Mouse (Mus musculus): ENCODE results near the gene Vwa5a. TPM values are rescaled to one million over a fixed set of nuclear protein-coding genes. Genes with fewer than 3 reads are reported as not detected.

Vwa5a gene
- polyA plus RNA-seq, 1 experiment, result 9.3 TPM

GRCm38 (mm10) chr9:38792689-38793088, 74.6 kb downstream of the Vwa5a start:
- no peaks in the 10 kb centered on the region for H3K4me1 ChIP-seq (ENCODE audit: control insufficient read depth, insufficient read depth, low read length)
- no peak overlapping the region for H3K4me3 ChIP-seq (ENCODE audit: insufficient read depth, low read length)
- TF ChIP-seq CTCF (IDR thresholded peaks at IDR 0.05; ENCODE audit: extremely low read depth, insufficient read depth, low read length) (no peak), POLR2A (IDR thresholded peaks at IDR 0.05; ENCODE audit: extremely low read depth, insufficient read depth, low read length) (no peak)
- no peak overlapping the region for H3K27ac ChIP-seq (ENCODE audit: insufficient read depth, low read length)

Other genes with a start within 250 kb of the Vwa5a start
- not detected in 2 replicates for gene Olfr905, start 247.2 kb upstream of the Vwa5a start, polyA plus RNA-seq (2012; rRNA removed)
- not detected in 2 replicates for gene Olfr906, start 231.2 kb upstream of the Vwa5a start, polyA plus RNA-seq (2012; rRNA removed)
- not detected in 2 replicates for gene Olfr907, start 222.5 kb upstream of the Vwa5a start, polyA plus RNA-seq (2012; rRNA removed)
- not detected in 2 replicates for gene Olfr911-ps1, start 196.7 kb upstream of the Vwa5a start, polyA plus RNA-seq (2012; rRNA removed)
- not detected in 2 replicates for gene Olfr910, start 180.4 kb upstream of the Vwa5a start, polyA plus RNA-seq (2012; rRNA removed)
- not detected in 2 replicates for gene Olfr912, start 138.1 kb upstream of the Vwa5a start, polyA plus RNA-seq (2012; rRNA removed)
- not detected in 2 replicates for gene Olfr913, start 125.5 kb upstream of the Vwa5a start, polyA plus RNA-seq (2012; rRNA removed)
- gene Olfr914, start 113.2 kb upstream of the Vwa5a start, polyA plus RNA-seq (2012; rRNA removed), result not detected in 2 replicates
- gene Olfr916, start 58.4 kb upstream of the Vwa5a start, polyA plus RNA-seq (2012; rRNA removed), result not detected in 2 replicates
- gene Olfr917, start 52.4 kb upstream of the Vwa5a start, polyA plus RNA-seq (2012; rRNA removed), result not detected in 2 replicates
- not detected in 2 replicates for gene Olfr918, start 43.7 kb upstream of the Vwa5a start, polyA plus RNA-seq (2012; rRNA removed)
- not detected in 2 replicates for gene Olfr919, start 14.6 kb upstream of the Vwa5a start, polyA plus RNA-seq (2012; rRNA removed)
- 0.17 and 0.21 TPM in 2 replicates for gene Olfr920, start 34.0 kb downstream of the Vwa5a start, polyA plus RNA-seq (2012; rRNA removed)
- gene Olfr921, start 54.8 kb downstream of the Vwa5a start, polyA plus RNA-seq (2012; rRNA removed), result not detected in 2 replicates
- gene Olfr922, start 96.3 kb downstream of the Vwa5a start, polyA plus RNA-seq (2012; rRNA removed), result not detected in 2 replicates
- gene Olfr923, start 108.3 kb downstream of the Vwa5a start, polyA plus RNA-seq (2012; rRNA removed), result not detected in 2 replicates
- gene Olfr924, start 126.2 kb downstream of the Vwa5a start, polyA plus RNA-seq (2012; rRNA removed), result not detected in 2 replicates
- gene Olfr26, start 136.8 kb downstream of the Vwa5a start, polyA plus RNA-seq (2012; rRNA removed), result not detected in 2 replicates
- not detected in 2 replicates for gene Olfr926, start 158.9 kb downstream of the Vwa5a start, polyA plus RNA-seq (2012; rRNA removed)
- not detected in 2 replicates for gene Olfr930, start 211.5 kb downstream of the Vwa5a start, polyA plus RNA-seq (2012; rRNA removed)

All from cortical plate, adult 2 months (tissue).